ENCODE assay signal across 9 mouse cellular contexts in the genomic region with DNA sequence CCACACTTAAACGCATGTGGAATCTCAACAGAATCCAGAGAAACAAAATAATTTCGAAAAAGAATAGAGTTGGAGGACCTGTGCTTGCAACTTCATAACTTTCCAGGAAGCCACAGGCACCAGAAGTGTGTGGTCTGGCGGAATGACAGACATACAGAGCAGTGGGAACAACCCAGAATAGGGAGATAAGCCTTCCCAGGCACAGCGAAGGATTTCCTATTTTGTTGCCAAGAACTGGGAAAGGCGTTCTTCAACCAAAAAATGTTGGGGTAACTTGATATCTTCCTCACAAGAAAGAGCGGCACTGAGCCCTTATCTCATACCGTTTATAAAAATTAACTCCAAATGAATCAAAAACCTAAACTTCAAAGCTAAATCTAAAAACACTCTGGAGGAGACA.
"Had no signal": no experiment of that assay in that cellular context is flagged by ENCODE, and none has a peak within 500 bp of the region (broad histone marks: within the 10 kb centered on the region; RNA-seq: fewer than 3 reads in every experiment).

No protein-coding gene starts in this region.

- H3K36me3 ChIP-seq: limb, embryonic 12.5 days; midbrain, embryonic 10.5 days; midbrain, embryonic 15.5 days had no signal

- H3K9me3 ChIP-seq: limb, embryonic 12.5 days; midbrain, embryonic 10.5 days; midbrain, embryonic 15.5 days had no signal

- H3K9ac ChIP-seq: limb, embryonic 12.5 days; liver, embryonic 14.5 days; midbrain, embryonic 15.5 days had no signal

- DNase-seq: kidney, postnatal 25 days; lung, adult 18-20 months; right cerebral cortex, postnatal 14 days; thymus, postnatal 4 days had no signal

- H3K4me2 ChIP-seq: limb, embryonic 12.5 days; midbrain, embryonic 15.5 days had no signal

- H3K4me3 ChIP-seq: limb, embryonic 12.5 days; midbrain, embryonic 10.5 days; midbrain, embryonic 15.5 days had no signal

- H3K27ac ChIP-seq: limb, embryonic 12.5 days; liver, embryonic 14.5 days; midbrain, embryonic 10.5 days; midbrain, embryonic 15.5 days had no signal

- H3K27me3 ChIP-seq: midbrain, embryonic 15.5 days had no signal

- ATAC-seq: lung, postnatal 0 days; midbrain, embryonic 15.5 days had no signal

- H3K4me1 ChIP-seq: midbrain, embryonic 10.5 days; midbrain, embryonic 15.5 days had no signal
